Mouse (Mus musculus): ENCODE measurements around the gene Arl14. TPM values are rescaled to one million over a fixed set of nuclear protein-coding genes. Genes with fewer than 3 reads are reported as not detected.

The Arl14 gene
- 0.66 TPM for polyA plus RNA-seq (2014; fragmentation: Illumina TruSeq; extraction: RNeasy Lipid Tissue Mini Kit (QIAGEN cat#74804))

DNA sequence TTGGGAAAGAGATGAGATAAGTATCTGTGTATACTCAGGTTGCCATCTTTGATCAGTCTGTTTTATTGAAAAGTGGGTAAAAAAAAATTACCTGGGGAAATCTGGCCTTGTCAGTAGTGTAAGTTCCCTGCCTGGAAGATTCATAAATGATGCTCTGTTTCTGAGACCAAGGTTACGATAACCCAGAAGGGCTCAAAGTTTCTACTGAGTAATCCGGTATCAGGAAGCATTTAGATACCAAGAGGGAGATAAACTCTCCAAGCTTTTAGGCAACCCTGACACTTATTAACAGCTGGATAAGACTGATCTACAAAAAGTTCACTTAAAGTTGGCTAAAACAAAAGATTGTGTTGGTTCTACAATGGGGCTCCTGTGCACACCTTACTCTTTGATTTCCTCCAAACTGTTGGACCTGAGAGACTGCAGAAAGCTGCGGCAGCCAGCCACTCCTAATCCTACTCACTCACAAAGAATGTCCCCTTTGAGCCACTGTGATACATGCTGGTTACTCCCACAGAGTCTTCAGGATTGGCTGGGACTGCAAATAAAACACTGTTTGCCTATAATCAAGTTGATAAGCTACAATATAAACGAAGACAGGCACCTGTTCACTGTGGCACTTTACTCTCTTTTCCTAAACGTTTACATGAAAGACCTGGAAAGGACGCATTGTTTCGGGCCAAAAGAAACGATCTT lies at the start of gene Arl14:
Gene Arl14 (plus strand): TSS at position 614 of the 696 bp plus-strand sequence.

Other genes starting within 250 kb of the Arl14 start
- gene Ift80, start 217.8 kb upstream of the Arl14 start, polyA plus RNA-seq (2014; fragmentation: Illumina TruSeq; extraction: RNeasy Lipid Tissue Mini Kit (QIAGEN cat#74804)) = 59.4 TPM
- 402 TPM for gene Smc4, start 217.7 kb upstream of the Arl14 start, polyA plus RNA-seq (2014; fragmentation: Illumina TruSeq; extraction: RNeasy Lipid Tissue Mini Kit (QIAGEN cat#74804))
- 165 TPM for gene Trim59, start 177.7 kb upstream of the Arl14 start, polyA plus RNA-seq (2014; fragmentation: Illumina TruSeq; extraction: RNeasy Lipid Tissue Mini Kit (QIAGEN cat#74804))
- 222 TPM for gene Kpna4, start 95.3 kb upstream of the Arl14 start, polyA plus RNA-seq (2014; fragmentation: Illumina TruSeq; extraction: RNeasy Lipid Tissue Mini Kit (QIAGEN cat#74804))
- 39.7 TPM for gene Ppm1l, start 94.4 kb downstream of the Arl14 start, polyA plus RNA-seq (2014; fragmentation: Illumina TruSeq; extraction: RNeasy Lipid Tissue Mini Kit (QIAGEN cat#74804))